In genomic region chr16:44063025-44063894, GRCm38 (mm10) we compare ENCODE assay signal across 8 mouse cellular contexts. TPM values are rescaled to one million over a fixed set of nuclear protein-coding genes. Genes with fewer than 3 reads are reported as not detected.
DNase-seq lines count a peak whose midpoint lies in the region; ATAC-seq lines count a peak whose summit lies in the region.

Gene Gramd1c, minus strand, starts transcription at chr16:44063345.

- peak; percentile 26 for DNase-seq in adrenal gland, adult 8-10 months
- peak; percentile 89 for DNase-seq in embryo, embryonic 10 days (ENCODE audit: low spot score)
- peak; percentile 60 for DNase-seq in gastrocnemius, postnatal 10 days
- peak; percentile 39 for DNase-seq in hindlimb bud, embryonic 11.5 days (ENCODE audit: extremely low spot score, low read depth, low spot score)
- DNase-seq in left cerebral cortex, adult 9 months (ENCODE audit: low spot score in 2 of 2), result peak; percentile 28 to 47
- DNase-seq in right cerebral cortex, adult 2 months (ENCODE audit: low spot score in 2 of 2), result peak; percentile 52 to 54
- DNase-seq in urinary bladder, postnatal 4 days (ENCODE audit: low spot score in 2 of 2), result peak; percentile 65 to 70

- ATAC-seq in megakaryocyte, adult 5-6 weeks (ENCODE audit: poor library complexity, severe bottlenecking), result peak; percentile 90

RNA-seq across cellular contexts. Expression of gene Gramd1c, which starts in this region (rescaled TPM):
- total RNA-seq in adrenal gland, adult 8-10 months (2022), result 1 to 10 TPM in 3 of 4 experiments, under 1 TPM in 1; 0.52 to 1.7 (median 1.3) TPM
- 1 to 10 TPM; 1.4 to 1.7 TPM for total RNA-seq in gastrocnemius, postnatal 10 days (2021)
- total RNA-seq in megakaryocyte, adult 5-6 weeks (2015), result 0.21 and 0.74 TPM in 2 replicates
- 0.40 and 0.89 TPM in 2 replicates for total RNA-seq in megakaryocyte, adult 5-6 weeks (2017)

Comparison
In these comparisons a context has a peak if more than half of its experiments do, and no peak if none do; other contexts are left out.
1. Peak in every context shown above with its lines: DNase-seq and ATAC-seq.
2. Peak in ATAC-seq in megakaryocyte, adult 5-6 weeks; RNA of the gene not detected or under 1 TPM.
3. DNase-seq: peak in every context shown above with its lines; median percentile 89 in embryo, embryonic 10 days; 68 in urinary bladder, postnatal 4 days; 60 in gastrocnemius, postnatal 10 days; 53 in right cerebral cortex, adult 2 months; 39 in hindlimb bud, embryonic 11.5 days; 38 in left cerebral cortex, adult 9 months; 26 in adrenal gland, adult 8-10 months.